Mouse (Mus musculus): ENCODE results near the gene Tns1.

Gene Tns1

DNA sequence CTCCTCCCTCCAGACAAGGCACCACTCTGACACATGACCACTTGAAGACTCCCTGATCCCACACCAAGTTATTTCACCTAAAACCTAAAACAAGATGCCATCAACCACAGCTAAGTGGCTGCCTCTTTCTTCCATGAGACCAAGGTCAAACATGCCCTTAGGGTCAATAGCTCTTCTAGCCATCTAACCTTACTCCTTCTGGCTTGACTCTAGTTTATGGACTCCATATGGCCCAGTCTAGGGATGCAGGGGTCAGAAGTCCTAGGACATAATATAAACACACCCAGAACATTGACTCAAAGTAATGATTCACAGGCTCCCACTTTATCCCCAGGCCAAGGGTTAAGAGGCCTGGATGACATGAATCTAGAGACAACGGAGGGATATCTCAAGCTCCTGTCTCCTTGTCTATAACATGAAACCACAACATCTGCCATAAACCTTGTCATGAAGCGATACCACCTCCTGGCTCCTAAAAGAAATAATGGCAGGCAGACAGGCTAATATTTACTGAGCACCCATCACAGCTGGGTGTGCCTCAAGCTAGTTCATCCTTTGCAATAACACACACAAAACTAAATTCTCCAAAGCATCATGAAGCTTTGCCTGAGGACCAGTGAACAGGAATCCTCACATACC is 123.3 kb downstream of the Tns1 start:
- ChIA-PET POLR2A (interaction anchor here in 2 of 4 experiments (0.9 to 1.6 kb wide), 3 partner anchors 24 to 792 kb away, joined by 4 to 6 read pairs (median 5); no protein-coding TSS in a partner anchor), CTCF (interaction anchor here in 3 of 4 experiments (0.6 to 2.9 kb wide), 3 partner anchors 23 to 195 kb away, joined by 3 to 6 read pairs (median 3); no protein-coding TSS in a partner anchor)

DNA sequence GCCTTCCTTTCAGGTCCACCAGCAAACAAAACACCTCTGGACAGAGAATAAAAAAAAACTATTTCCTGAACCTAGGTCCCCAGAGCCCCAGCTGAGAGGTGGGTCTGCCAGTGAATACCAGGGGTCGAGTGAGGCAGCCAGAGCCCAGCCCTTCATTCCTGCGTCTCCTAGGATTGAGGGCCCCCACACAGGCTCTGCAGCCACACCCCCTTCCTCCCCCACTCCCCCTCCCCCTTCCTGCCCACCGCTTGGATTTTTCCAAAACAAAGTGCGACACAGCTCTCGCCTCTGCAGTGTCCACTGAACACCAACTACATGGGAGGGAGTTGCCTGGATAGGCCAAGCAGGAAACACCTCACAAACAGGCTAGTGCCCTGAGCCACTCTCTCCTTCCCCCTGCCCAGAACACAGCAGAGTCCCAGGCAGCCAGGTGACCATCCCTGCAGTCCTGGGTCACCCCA is 124.0 kb downstream of the Tns1 start:
- POLR2A ChIA-PET, result interaction anchor here in 2 of 4 experiments (0.9 to 1.6 kb wide), 4 partner anchors 9 to 793 kb away, joined by 3 to 6 read pairs (median 4); no protein-coding TSS in a partner anchor
- CTCF ChIA-PET, result interaction anchor here in 3 of 4 experiments (0.6 to 2.9 kb wide), 5 partner anchors 24 to 196 kb away, joined by 3 to 6 read pairs (median 3); no protein-coding TSS in a partner anchor

- ChIA-PET CTCF (interaction anchor here in 2 of 4 experiments (0.7 to 2.9 kb wide), 5 partner anchors 25 to 194 kb away, joined by 3 to 6 read pairs (median 3); no protein-coding TSS in a partner anchor), POLR2A (interaction anchor here in 3 of 4 experiments (1.0 to 1.4 kb wide), 3 partner anchors 9 kb away, joined by 3 read pairs; no protein-coding TSS in a partner anchor)
Measured at GRCm38 (mm10) chr1:73999533-73999932, 124.7 kb downstream of the Tns1 start.

- CTCF ChIA-PET, result interaction anchor here in 2 of 4 experiments (1.1 to 3.5 kb wide), 5 partner anchors 25 to 97 kb away, joined by 3 to 24 read pairs (median 3); no protein-coding TSS in a partner anchor
- POLR2A ChIA-PET, result interaction anchor here in 2 of 4 experiments (1.0 to 1.5 kb wide), 3 partner anchors 10 to 15 kb away, joined by 3 read pairs; no protein-coding TSS in a partner anchor
Measured at GRCm38 (mm10) chr1:73998925-73999375, 125.3 kb downstream of the Tns1 start.

- CTCF ChIA-PET, result interaction anchor here in 2 of 4 experiments (1.1 to 3.5 kb wide), 4 partner anchors 72 to 96 kb away, joined by 3 to 33 read pairs (median 14); no protein-coding TSS in a partner anchor
- POLR2A ChIA-PET, result interaction anchor here in 2 of 4 experiments (1.3 to 1.5 kb wide), 3 partner anchors 10 to 39 kb away, joined by 3 read pairs; no protein-coding TSS in a partner anchor
Measured at GRCm38 (mm10) chr1:73998131-73998865, 126.0 kb downstream of the Tns1 start.

DNA sequence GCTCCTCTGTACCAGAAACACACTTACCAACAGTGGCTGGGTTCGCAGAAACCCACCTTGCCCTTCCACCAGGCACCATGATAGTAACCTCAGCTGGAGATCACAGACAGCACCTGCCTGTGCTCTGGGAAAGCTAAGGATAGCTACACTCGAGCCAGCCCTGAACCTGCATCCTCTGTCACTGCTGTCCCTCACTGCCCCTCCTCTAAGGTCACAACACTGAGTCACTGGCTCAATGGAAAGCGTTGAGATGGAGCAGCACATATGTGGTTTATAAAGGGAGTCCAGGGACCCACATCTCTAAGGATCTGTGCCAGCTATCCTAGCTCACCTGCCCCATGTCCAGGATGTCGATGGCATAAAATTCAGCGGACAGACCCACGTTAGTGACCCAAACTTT is 126.9 kb downstream of the Tns1 start:
- ChIA-PET POLR2A (interaction anchor here in 1 of 4 experiments (1.0 to 1.4 kb wide), 3 partner anchors 19 to 83 kb away, joined by 3 to 4 read pairs (median 3); no protein-coding TSS in a partner anchor), CTCF (interaction anchor here (0.6 to 3.5 kb wide), 23 partner anchors 8 to 204 kb away, joined by 3 to 33 read pairs (median 4); no protein-coding TSS in a partner anchor)

GRCm38 (mm10) chr1:73996650-73997049 is 127.6 kb downstream of the Tns1 start:
- CTCF ChIA-PET, result interaction anchor here (0.5 to 3.5 kb wide), 52 partner anchors 9 to 199 kb away, joined by 3 to 33 read pairs (median 4); partner anchors contain the start of gene Rufy4 (in 1 of the 4)
- POLR2A ChIA-PET, result interaction anchor here in 3 of 4 experiments (0.6 to 1.4 kb wide), 5 partner anchors 18 to 115 kb away, joined by 3 to 4 read pairs (median 3); no protein-coding TSS in a partner anchor

DNA sequence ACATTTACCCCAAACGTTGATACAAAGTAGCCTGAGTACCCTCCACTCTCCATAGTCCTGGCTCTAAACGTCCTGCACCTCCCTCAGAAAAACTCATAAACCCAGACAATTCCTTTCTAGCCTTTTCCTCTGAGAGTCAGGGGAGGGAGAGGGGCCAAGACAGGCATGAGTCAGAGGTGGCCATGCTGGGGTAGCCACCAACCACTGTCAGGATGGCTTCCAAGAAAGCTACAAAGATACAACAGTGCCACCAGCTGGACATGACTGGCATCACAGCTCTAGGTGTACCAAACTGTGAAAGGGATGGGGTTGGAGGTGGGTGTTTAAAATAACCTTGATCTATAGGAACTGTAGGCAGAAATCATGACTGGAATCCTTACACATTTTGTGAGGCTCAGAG is 128.0 kb downstream of the Tns1 start:
- ChIA-PET POLR2A (interaction anchor here in 3 of 4 experiments (0.5 to 1.4 kb wide), 7 partner anchors 18 to 472 kb away, joined by 3 to 6 read pairs (median 3); no protein-coding TSS in a partner anchor), CTCF (interaction anchor here (0.5 to 3.5 kb wide), 53 partner anchors 8 to 368 kb away, joined by 3 to 33 read pairs (median 4); partner anchors contain the start of gene Rufy4 (in 1 of the 4))

- POLR2A ChIA-PET, result no interaction called here
Measured at GRCm38 (mm10) chr1:73995063-73995810, 129.0 kb downstream of the Tns1 start.

DNA sequence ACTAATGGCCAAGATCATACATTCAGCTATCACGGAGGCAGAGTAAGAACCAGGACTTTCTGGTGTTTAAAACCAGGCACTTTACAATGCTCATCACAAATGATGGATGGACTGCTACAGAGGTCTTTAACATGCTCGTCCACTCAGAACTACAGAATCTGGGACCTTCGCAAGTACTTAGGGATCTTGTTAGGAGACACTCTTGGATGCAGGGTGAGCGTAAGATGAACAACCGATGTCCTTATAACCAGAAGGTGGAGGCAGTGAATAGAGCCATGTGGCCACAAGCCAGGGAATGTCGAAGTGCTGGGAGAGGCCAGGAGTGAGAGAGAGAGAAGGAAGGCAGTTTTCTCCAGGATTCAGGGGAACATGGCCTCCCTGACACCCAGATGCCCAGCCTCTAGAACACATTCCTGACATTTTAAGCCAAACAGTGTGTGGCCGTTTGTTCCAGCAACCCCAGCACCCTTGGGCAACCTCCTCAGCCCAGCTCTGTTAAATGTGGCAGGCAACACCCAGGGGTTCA is 130.3 kb downstream of the Tns1 start:
- CTCF ChIA-PET, result interaction anchor here (0.7 to 0.9 kb wide), 4 partner anchors 74 to 1225 kb away, joined by 3 to 8 read pairs (median 4); no protein-coding TSS in a partner anchor
- POLR2A ChIA-PET, result interaction anchor here in 1 of 4 experiments (0.7 kb wide), 1 partner anchor 99 kb away, joined by 3 read pairs; no protein-coding TSS in a partner anchor

More at GRCm38 (mm10) chr1:73995063-73995810, 129.0 kb downstream of the Tns1 start:
- CTCF ChIA-PET, result interaction anchor here (0.5 to 3.5 kb wide), 14 partner anchors 13 to 369 kb away, joined by 3 to 33 read pairs (median 4); no protein-coding TSS in a partner anchor

GRCm38 (mm10) chr1:73993279-73993678 is 131.0 kb downstream of the Tns1 start:
- ChIA-PET POLR2A (no interaction called here), CTCF (interaction anchor here in 2 of 4 experiments (0.9 to 1.3 kb wide), 2 partner anchors 84 to 91 kb away, joined by 3 read pairs; no protein-coding TSS in a partner anchor)

DNA sequence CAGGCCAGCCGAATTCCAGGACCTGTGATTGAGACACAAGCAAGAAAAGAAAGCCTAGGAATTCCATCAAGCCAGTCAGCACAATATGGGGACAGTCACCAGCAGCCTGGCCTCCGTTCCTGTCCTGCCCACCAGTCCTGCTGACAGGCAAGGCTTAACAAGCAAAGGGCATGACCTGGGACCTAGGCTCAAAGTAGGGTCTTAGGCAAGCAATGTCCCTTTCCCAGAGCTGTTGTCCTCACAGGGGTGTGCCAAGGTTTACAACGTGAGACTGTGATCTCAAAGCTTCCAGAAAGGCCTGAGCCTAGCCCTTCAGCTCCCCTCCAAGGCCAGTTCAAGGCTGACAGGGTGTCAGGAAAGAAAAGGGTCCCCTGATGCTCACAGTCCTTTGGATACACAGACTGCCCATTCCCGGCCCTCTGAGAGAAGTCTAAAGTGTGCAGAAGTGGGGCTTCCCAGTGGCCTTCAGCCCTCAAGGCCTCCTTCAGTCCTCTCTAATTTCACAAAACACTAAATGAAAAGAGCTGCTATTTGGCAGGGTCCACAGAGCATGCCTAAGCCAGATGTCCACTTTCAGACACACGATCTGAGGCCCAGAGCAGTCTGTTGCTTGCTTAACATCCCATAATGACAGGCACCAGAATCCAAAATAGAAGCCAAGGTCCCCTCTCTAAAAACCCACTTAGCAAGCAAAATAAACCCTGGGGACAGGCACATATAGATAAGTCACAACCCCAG is 131.9 kb downstream of the Tns1 start:
- POLR2A ChIA-PET, result no interaction called here
- CTCF ChIA-PET, result interaction anchor here in 2 of 4 experiments (1.1 to 2.0 kb wide), 3 partner anchors 84 to 91 kb away, joined by 3 to 9 read pairs (median 6); no protein-coding TSS in a partner anchor

DNA sequence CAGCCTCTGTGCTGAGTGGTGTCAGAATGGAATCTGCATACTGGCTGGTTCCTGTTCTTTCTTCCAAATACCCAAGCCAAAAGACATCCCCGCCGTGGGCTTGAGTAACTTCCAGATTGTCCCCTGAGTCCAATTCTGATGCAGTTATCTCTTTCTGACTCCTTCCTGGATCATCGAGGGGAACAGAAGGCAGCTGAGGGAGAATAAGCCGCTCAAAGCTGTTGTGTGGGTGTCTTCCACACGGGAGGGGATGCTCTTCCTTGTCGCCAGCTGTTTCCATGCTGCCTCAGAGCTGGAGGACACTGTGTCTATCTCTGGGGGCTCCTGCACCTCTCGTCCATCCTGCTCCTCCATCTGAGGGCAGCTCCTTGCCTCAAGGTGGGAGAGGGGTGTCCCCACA is 133.0 kb downstream of the Tns1 start:
- POLR2A ChIA-PET, result interaction anchor here in 2 of 4 experiments (1.1 to 1.3 kb wide), 2 partner anchors 17 to 64 kb away, joined by 3 read pairs; no protein-coding TSS in a partner anchor
- CTCF ChIA-PET, result interaction anchor here in 2 of 4 experiments (1.1 to 2.0 kb wide), 2 partner anchors 89 kb away, joined by 6 to 9 read pairs; no protein-coding TSS in a partner anchor

- POLR2A ChIA-PET, result interaction anchor here in 1 of 4 experiments (0.7 kb wide), 1 partner anchor 63 kb away, joined by 3 read pairs; no protein-coding TSS in a partner anchor
- CTCF ChIA-PET, result no interaction called here
Measured at GRCm38 (mm10) chr1:73990024-73990423, 134.2 kb downstream of the Tns1 start.

DNA sequence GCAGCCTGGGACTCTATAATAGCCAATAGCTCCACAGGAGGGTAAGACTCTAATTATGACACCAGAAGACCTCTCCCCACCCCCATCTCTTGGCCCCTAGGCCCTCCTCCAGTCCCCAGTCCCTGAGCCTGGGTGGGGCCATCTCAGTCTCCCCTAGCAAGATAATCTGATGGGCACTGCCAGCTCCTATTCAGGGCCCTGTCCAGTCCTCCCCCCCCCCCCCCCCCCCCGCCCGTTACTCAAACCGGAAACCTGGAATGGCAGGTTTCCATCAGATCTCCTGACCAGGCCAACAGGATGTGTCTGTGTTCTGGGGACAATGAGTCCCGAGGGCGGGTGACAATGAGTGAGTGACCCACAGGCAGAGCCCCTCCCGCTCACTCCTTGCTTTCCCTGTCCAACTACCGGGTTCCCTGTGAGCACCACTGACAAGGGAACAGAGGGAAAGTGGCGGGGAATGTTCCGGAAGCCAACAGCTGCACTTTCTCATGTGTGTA is 136.5 kb downstream of the Tns1 start:
- ChIA-PET POLR2A (interaction anchor here in 2 of 4 experiments (0.7 to 1.5 kb wide), 3 partner anchors 33 to 410 kb away, joined by 3 to 4 read pairs (median 3); no protein-coding TSS in a partner anchor), CTCF (interaction anchor here (0.5 to 2.6 kb wide), 19 partner anchors 9 to 1023 kb away, joined by 3 to 12 read pairs (median 3); no protein-coding TSS in a partner anchor)
